Mouse (Mus musculus): ENCODE measurements around the gene Alpl.

- peak; percentile 96 for TF ChIP-seq CTCF (IDR thresholded peaks at IDR 0.05; ENCODE audit: borderline replicate concordance, extremely low read depth, insufficient read depth, insufficient read length)
- TF ChIP-seq POLR2A (IDR thresholded peaks at IDR 0.05; ENCODE audit: borderline replicate concordance, extremely low read depth, insufficient read depth, insufficient read length, poor library complexity, severe bottlenecking) = no peak
These were observed 73.3 kb downstream of the Alpl start for GRCm38 (mm10) chr4:137722692-137723427.
